Mouse (Mus musculus): ENCODE data around the gene Lemd2.

GRCm38 (mm10) chr17:27250461-27250860 is 46.2 kb upstream of the Lemd2 start:
- no peak for TF ChIP-seq CTCF (IDR thresholded peaks at IDR 0.05; ENCODE audit: extremely low read depth, insufficient read length, insufficient replicate concordance, low read depth, low read length)
- no peak for TF ChIP-seq POLR2A (IDR thresholded peaks at IDR 0.05; ENCODE audit: low read depth, low read length)

All from small intestine, adult 2 months (tissue).